Mouse (Mus musculus): ENCODE results near the gene Foxe3.

The Foxe3 gene

DNA sequence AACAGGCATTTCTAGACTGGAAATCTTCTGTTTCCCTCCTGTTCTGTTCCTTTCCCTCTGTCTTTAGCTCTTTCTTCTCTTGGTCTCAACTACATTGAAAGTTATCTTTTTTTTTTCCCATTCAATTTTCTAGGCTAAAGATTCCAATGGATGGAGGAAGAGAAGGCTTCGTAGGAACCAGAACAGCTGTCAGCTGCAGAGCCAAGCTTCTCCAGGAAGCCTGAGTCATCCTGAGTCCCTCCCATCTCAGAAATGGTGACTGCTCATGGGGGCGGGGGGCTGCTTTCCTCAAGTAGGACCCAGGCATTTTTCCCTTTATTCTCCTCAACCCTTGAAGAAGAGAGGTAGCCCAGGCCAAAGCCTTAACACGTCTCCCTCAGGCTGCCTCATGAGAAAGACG is 9.8 kb downstream of the Foxe3 start:
- DNase-seq (ENCODE audit: low spot score), result no peak

DNA sequence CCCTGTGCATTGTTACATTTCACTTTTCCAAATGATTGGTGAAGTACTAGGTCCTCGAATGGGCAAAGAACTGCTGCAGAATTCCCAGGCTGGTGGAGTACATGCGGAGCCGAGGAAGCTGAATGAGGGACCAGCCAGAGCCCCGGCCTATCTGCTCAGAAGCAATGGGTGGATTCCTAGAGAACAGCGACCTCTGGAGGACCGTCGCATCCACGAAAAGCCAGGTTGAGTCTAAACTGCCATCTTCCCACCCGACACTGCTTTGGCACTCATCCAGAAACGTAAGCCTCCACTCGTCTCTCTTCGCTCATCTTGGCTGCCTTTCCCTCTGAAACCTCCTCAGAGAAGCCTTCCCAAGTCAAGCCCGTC is 12.2 kb downstream of the Foxe3 start:
- DNase-seq (ENCODE audit: low spot score), result peak; percentile 43

DNA sequence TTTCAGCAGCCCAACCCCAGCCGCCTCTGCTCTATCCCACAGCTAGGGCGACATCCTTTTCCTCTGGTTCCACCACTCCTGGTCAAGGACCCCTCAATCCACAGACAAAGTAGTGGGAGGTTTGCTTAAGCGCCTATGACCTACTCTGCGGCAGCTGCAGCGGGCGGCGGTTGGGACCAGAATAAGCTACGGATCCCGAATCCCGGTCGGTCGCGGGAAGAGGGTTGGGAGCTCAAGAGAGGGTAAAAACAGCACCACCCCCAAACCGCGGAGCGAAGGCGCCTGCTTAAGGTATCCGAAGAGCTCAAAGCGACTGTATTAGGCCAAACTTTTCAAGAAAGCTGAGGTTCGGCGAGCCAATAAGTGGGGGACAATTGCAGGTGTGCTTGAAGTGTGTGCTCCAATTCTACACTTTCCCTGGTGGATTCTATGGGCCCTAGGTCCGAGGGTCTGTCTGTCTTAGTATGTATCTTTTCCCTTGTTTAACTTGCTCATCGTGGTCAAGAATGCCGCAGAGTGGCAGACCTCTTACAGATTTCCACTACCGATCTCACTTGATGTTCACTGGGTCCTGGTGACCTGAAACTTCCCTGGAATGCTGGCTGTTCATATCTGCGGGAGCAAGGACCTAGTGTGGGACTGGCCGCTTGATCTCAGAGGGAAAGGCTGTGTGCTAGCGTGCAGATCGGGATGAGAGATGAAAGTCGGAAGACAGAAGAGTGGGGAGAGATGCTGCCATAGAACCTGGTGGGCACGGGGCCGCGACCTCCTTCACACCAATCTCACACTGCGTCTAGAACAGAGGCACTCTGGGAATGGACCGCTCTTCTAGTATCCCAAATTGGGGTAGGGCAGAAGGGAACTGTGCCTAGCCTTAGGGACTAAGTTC is 12.9 kb downstream of the Foxe3 start:
- DNase-seq (ENCODE audit: low spot score), result no peak

DNA sequence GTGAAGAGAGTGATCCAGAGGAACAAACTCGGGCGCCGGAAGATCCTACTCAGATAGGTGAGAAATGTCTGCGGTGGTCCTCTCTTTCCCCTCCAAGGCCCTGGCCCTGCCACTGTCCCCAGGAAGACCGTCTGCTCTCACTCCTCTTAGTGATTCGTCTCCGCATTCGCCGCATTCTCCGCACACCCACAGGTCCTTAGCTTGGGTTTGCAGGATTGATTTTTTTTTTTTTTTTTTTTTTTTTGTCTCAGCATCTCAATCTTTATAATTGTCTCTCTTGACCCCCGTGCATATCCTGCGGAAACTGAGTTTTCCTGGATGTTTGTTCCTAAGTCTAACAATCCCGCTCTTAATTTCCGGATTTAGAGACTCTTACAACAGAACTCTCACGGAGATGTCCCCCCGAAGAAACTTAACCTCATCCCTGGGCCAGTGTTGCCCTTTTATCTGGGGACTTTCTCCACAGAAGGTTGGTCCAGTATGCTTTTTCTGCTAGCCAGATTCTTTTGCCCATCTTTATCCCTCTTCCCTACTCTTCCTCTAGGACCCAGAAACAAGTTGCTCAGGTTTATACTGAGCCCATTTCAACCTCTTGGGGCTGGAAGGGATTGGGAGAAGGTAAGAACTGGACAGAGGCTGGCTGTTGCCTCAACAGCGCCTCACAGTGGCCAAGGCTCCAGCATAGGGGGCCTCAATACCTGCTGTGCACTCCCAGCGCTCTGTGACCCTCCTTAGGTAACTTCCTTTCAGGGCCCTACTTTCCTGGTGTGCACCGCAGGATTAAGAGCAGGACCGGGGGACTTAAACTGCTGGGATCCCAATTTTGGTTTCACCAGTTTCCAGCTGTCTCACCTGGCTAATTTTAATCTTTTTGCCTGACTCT is 16.0 kb downstream of the Foxe3 start:
- DNase-seq (ENCODE audit: low spot score), result no peak

DNA sequence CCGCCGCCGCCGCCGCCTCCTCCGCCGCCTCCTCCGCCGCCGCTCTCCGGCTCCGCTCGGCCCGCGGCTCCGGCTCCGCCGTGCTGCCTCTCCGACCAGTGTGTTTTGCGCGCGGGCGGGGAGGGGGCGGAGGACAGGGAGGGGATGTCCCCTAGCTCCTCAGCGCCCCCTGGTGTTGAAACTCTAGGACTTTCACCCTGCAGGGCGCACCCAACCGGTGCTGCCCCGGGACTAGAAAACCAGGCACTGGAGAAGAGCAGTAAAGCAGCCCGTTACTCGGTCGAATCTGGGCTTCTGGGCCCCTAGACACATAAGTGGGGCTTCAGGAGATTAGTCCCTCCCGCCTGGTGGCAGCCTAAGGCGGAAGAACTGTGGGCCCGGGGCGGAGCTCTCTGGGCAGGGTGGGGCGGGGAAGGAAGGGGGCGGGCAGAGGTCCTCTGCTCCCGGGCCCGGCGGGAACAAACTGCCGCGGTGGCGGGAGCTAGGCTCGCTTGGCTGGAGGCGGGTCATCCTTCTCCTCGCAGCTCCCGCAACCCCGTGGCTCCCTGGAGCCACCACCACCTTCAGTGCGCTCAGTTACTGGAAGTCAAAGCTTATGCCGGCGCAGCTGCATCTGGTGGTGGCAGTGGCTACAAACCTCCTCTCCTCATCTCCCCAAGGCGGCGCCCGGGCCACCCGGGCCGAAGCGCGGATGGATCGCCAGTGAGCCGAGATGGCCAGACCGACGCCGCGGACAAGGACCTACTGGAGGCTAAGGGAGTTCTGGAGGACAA is 16.8 kb downstream of the Foxe3 start, which contains the start of gene Foxd2:
Foxd2 (minus strand) TSS at position 45 of the 773 bp plus-strand sequence.
- DNase-seq (ENCODE audit: low spot score), result peak; percentile 87

DNA sequence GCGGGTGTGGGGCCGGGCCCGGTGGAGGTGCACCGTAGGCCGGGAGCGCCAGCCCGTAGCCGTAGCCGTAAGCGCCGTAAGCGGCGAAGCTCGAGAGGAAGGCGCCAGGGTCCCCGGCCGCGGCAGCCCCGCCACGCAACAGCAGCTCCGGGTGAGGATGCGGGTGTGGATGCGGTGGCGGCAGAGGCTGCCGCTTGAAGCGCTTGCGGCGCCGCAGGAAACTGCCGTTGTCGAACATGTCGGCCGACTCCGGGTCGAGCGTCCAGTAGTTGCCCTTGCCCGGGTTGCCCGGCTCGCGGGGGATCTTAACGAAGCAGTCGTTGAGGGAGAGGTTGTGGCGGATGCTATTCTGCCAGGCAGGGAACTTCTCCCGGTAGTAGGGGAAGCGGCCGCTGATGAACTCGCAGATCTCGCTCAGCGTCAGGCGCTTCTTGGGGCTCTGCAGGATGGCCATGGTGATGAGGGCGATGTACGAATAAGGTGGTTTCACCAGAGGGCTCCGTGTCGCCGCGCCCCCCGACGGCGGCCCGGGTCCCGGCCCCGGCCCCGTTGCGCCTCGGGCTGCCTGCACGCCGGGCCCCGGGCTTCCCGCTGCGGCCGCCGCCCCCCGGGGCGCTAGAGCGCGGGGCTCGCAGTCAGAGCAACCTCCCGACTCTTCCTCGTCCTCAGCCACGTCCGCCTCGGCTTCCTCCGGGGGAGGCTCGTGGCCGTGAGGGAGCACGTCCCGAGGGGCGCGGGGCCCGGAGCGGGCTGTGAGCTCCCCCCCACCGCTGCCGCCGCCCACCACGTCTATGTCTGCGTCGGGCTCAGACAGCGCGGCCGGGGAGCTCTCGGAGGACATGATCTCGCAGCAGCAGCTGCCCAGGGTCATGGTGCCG is 17.6 kb downstream of the Foxe3 start:
- DNase-seq (ENCODE audit: low spot score), result peak; percentile 25

DNA sequence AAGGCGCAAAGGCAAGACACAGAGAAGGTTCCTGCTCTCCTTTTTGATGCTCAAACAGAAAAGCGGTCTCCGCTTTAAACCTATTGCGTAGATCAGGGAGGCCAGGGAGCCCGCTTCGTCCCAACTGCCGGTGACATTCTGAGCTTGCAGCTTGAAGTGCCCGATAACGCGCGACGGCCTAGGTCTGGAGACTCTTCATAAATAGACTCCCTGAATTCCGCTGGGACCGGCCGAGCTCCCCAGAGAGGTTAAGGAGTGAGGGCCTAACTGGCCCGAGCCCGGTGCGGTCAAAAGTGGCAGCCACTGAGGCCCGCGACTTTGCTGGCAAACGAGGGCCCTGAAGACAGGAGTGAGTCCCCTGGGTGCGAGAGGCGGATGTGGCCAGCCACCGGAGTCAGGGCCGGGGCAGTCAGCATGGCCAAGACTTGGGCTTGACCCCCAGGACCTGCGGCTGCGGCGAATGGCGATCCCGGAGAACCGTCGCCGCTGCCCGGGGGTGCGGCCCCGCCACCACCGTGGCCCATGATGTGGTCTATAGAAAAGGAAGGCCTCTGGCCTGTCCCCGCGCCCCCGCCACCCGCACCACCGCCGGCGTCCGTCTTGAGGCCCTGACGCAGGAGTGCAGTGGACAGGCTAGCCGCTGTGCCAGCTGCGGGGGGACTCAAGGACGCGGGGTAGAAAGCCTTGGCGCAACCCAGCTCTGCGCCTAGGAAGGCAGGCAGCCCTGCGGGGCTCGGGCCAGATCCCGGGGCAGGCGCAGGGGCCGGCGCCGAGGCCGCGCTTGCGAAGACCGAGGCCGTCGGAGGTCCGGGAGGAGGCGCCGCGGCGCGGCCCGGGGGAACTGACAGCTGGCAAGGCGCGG is 18.5 kb downstream of the Foxe3 start:
- peak; percentile 24 for DNase-seq (ENCODE audit: low spot score)

DNA sequence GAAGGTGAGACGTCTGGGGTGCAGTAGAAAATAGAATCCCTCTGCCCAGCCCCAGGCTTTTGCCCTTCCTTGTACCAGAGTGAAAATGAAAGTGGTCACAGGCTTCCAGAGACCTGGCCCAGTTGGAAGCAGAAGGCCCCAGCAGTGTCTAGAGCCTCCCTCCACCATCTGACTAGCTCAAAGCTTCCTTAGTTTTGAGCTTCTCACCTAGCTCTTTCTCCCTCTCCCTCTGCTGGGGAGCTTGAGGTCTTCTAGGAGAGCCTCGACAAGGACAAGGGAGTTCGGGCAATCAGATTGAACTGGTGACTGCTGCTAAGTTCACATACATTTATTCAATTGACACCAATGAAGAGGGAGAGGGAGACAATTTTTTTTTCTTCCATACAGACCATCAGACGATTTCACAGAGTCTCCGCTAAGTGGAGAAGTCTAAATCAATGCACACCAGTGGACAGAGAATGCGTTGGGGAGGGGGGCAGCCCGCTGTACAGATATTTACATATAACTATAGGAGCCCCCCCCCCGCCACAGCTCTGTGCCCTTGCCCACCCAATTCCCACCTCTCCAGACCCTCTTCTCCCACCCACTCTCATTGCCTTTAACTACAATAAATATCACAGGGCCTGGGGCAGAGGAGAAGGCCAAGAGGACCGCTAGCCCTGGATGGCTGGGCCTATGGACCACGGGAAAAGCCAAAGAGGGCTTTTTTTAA is 19.7 kb downstream of the Foxe3 start:
- no peak for DNase-seq (ENCODE audit: low spot score)

DNA sequence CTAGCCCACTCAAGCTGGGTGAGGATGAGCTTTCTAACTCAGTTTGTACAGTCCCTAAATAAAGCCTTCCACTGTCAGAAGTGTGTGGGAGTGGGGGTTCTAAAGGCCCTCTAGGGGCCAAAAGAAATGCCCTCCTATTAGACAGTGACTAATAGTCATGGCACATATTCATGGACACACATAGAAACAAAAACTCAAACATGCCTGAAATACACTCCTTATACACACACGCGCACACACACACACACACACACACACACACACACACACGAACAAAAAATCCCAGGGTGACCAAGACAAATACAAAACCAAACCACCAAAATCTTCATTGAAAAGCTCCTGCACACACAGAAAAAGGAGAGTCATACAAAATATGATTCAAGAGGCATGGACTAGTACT is 20.3 kb downstream of the Foxe3 start:
- DNase-seq (ENCODE audit: low spot score), result no peak

DNA sequence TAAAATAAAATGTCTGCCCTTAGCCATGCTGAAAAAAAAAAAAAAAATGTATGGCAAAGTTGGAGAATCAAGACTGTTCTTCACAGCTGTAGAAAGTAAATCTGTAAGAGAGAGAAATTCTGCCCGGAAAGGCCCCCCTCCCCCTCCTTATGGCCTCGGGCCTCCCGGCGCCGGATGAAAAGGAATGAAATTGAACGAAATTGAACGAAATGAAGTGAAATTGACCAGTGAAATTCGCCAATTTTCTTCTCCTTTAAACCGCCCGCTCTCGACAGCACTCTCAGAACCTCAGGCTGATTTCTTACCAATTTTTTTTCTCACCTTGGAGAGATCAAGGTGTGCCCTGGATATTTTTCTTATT is 22.4 kb downstream of the Foxe3 start:
- no peak for DNase-seq (ENCODE audit: low spot score)

DNA sequence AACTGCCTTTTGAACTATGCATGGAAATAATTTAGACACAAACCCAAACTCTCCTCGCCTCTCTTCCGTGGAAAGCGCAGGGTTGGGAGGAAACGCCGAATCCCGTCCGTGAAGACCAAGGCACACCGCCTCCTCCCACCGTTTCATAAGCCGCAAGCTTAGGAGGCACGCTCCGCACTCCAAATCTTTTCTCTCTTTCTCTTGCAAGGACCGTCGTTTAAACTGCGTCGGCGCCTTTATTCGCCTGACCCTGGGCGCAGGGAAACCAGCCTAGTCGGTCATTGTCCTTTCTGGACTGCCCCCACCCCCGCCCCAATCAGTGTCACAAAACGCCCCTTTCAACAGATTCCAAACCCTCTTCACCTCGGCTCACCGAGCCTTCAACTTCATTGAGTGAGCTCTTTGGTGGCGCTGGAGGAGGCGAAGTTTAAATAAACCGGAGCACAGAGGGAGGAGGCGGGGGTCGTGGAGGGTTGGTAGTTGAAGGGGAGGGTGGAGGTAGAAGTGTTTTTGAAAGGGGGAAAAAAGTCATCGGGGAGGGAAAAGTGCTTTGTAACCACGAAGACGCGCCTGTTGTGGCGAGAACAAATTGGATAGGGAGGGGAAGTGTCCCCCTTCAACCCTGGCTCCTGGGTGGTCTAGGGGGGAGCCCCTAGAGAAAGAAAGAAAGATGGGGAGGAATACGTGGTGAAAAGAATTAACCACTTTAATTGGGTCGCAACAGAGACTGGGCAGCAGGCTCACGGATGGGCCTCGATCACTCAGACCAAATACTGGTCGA is 23.0 kb downstream of the Foxe3 start:
- DNase-seq (ENCODE audit: low spot score), result no peak

DNA sequence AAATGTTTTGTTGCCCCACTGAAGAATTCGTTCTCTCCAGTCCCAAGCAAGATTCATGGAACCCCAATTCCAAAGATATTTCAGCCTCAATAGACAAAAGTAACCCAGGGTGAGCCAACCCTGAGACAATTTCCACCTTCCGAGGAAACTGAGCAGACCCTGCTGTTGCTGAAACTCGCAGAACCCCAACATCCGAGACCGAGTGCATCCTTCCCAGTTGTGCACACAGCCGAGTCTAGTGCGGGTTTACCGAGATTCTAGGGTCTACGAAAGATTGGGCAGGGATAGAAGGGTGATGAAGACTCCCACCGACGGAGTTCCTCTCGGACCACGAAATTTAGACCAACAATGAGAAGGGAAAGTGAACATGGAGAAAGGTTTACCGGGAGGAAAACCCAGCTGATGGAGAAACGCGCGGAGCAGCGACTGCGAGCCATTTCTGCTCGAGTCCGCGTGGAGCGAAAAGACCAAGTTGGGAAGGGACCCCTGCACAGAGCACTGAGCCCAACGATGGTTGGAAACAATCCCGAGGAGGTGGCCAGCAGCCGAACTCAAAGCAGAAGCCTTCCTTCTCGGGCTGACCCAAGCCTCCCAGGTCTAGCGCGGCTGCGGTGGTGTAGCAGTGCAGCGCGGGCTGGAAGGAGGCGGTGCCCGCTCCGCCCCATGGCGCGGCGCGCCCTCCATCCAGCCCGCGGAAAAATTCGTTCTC is 24.0 kb downstream of the Foxe3 start:
- DNase-seq (ENCODE audit: low spot score), result peak; percentile 28

DNA sequence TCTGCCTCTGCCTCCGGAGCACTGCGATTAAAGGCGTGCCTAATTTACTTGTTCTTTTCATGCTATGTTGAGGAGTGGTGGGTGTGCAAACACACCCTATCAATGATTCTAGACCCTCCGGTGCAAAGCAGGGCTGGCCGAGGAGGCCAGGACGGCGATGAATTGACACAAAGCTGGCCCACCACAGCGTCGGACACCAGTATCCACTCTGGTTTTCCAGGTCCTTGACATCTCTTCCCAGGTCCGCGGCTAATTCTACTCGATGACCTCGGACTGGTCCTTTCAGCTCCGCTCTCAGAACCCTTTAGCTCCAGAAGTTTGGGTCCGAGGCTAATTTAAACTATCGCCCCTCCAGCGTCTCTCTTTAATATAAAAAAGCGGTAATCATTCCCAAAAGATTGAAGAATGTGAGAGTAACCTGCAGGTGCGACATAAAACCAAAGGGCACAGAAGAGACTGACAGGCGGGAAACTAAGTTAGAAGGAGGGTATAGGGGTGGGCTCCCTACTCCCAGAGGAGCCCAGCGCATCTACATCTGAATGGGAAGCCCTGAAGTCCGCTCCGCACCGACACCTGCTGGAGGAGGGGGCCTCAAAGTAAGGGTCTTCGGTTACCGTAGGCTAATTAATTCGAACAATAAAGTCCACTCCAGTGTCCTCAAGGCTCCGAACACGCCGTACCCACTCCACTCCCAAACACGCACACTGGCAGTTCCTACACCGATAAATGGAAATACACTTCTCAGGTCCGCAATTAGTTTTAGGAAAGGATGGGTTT is 24.8 kb downstream of the Foxe3 start:
- DNase-seq (ENCODE audit: low spot score), result no peak

DNA sequence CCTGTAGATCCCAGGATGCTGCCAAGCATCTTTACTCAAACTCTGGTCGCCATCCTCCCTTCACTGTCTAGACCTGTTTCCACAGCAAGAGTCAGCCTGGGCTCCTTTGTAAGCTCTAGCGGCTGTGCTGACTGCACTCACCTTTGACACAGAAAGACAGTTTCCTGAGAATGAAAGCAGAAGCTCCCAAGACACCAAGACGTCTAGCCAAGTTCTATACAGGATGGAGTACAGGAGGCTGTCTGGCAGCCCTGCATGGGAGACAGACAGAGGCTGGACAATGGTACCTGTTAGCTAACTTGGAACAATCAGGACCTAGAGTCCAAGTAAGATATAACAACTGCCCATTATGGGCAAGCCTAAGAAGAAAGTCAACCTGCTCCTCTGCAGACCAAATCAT is 25.9 kb downstream of the Foxe3 start:
- DNase-seq (ENCODE audit: low spot score), result no peak

DNA sequence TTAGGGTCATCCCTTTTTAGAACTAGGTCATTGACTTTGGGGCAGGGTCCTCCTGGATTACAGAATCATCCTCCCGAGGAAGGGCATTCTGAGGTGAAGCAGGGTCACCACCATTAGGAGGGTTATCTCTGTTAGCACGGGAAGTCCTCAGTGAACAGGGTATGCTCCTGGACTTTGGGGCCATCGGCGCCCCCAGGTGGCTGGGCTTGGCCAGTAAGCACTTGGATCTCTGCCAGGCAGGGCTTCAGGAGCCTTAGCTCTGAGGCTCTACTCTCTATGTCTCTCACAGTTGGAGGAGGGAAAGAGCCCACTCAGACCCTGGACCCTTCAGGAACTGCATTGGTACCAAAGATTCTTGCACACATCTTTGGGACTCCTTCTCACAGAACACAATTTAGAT is 28.0 kb downstream of the Foxe3 start:
- DNase-seq (ENCODE audit: low spot score), result peak; percentile 32

DNA sequence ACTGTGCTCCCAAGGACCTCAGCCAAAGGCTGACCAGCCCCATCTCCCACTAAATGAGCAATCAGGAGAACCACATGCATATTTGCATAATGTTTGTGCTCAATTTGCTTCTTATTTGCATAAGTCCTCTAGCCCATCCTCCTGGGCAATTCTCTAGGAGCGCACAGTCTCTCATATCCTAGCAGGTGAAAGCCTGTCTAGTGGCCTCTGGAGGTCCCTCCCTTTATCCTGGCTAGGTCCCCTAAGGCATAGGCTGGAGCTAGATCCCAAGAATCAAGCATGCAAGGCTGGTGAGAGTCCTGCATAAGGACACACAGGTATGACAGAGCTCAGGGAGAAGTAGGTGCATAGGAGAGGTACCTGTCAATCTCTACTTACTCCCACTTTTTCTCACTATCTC is 43.6 kb downstream of the Foxe3 start:
- DNase-seq (ENCODE audit: low spot score), result no peak

DNA sequence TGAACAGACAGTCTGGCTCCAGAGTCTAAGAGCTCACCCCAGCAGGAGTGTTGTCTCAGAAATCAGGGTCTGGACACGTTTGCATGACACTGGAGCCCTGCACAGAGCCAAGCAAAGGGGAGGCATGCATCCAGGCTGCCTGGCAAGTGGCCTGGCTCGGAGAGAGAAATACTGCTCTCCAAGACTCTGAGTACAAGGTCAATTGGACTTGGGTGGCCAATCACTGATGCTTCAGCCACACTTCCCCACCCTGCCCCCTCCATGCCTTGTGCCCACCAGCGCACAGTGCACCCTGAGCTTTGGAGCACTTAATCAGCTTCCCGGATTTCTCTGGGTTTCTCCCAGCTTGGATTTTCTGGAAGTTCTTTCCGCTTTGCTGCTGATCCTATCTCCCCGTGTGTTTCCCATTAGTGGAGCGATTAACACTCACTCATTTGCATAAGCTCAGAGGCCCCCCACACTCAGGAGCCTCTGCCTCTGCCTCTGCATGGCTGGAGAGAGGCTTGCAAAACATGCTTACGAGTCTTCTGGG is 49.3 kb downstream of the Foxe3 start:
- DNase-seq (ENCODE audit: low spot score), result peak; percentile 11
